Mouse (Mus musculus) erythroid progenitor cell, adult 5-6 weeks (primary cell): ENCODE results near the gene Dlat. TPM values are rescaled to one million over a fixed set of nuclear protein-coding genes. Genes with fewer than 3 reads are reported as not detected.
"Not testable (repeated sequence)": the region's sequence is repeated elsewhere in the genome, so short reads cannot be mapped to it uniquely, and the experiment has no call there.

Experiments
- ATAC-seq: replicated peaks from 2 replicates; pipeline ENCODE4 v1.8.0; 2016; ENCODE audit warnings: moderate number of reproducible peaks, mild to moderate bottlenecking, moderate TSS enrichment, inconsistent platforms; ENCODE audit not compliant: poor library complexity, low FRiP score, severe bottlenecking
- total RNA-seq, 2 experiments: library from RNA; stranded (forward) in 1 of 2; stranded (reverse) in 1 of 2; fragments of 150-400 nt in 1 of 2; fragments of 186-747, 209-891 nt in 1 of 2; gene quantifications; 2 replicates each; pipeline versions ENCODE4 v1.2.3 to v1.2.4; 2015 to 2017; ENCODE audit warnings: low replicate concordance in 2 of 2

Dlat gene
- total RNA-seq, 2 experiments from 2014 or later: 6.9 to 8.0 TPM

DNA sequence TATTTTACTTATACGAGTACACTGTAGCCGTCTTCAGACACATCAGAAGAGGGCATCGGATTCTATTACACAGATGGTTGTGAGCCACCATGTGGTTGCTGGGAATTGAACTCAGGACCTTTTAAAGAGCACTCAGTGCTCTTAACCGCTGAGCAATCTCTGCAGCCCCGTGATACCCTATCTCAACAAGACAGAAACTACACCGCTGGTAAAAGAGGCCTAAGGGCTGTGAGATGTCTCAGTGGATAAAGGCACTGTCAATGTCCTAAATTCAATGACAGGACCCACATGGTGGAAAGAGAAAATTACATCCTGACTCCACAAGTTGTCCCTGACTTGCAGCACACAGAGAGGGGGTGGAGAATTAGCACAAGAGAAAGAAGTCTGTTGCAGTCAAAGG, 6.9 kb upstream of the Dlat start:
- ATAC-seq: no peak

- ATAC-seq: no peak
Observed at GRCm38 (mm10) chr9:50664826-50665225, 5.2 kb upstream of the Dlat start.

DNA sequence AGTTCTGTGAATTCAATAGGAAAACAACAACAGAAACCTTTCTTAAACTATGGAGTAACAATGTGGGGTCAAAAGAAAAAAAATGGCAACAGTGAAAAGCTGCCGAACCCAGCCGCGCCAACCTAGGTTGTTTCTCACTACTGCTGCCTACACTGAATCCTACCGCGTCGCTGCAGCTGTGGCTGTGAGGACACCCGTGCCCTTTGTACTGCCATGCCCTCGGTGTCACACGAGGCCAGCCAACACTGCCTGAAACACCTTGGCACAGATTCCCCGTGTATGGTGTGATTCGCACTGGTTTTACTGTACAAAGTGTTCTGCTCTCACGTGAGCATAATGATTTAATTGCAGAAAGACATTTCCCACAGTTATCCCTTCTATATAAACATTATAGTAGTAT, 851 bp upstream of the Dlat start:
- ATAC-seq: no peak

- peak; percentile 32 for ATAC-seq
Observed at GRCm38 (mm10) chr9:50658941-50659388, 615 bp downstream of the Dlat start.

GRCm38 (mm10) chr9:50658391-50658790, 1.2 kb downstream of the Dlat start:
- ATAC-seq: no peak

- ATAC-seq: peak; percentile 91
Observed at GRCm38 (mm10) chr9:50650503-50650902, 9.1 kb downstream of the Dlat start.

DNA sequence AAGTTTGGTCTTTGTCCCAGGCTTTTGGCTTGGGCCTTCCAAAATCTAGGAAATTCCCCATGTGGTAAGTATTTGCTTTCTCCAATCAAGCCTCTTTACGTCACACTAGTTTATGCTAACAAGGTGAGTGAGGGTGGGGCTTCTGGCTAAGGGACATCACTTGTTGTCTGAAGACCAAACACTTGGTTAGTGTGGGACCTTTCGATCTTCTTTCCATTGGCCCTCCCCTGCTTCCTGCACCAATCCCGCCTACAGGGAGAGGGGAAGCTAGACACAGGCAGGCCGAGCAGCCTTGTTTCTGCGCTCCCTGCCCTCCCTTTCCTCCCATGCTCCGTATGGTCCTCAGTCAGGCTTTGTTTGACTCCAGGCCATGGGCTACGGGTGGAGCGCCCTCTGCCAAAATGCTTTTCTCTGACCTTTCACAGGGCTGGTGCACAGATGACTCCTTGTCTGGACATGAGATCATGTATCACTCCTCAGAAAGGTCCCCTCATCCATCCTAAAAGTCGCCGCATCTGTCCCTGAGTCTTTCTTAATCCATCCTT, 12.7 kb downstream of the Dlat start:
- no peak for ATAC-seq

- no peak for ATAC-seq
Observed at GRCm38 (mm10) chr9:50634270-50634669, 25.3 kb downstream of the Dlat start.

DNA sequence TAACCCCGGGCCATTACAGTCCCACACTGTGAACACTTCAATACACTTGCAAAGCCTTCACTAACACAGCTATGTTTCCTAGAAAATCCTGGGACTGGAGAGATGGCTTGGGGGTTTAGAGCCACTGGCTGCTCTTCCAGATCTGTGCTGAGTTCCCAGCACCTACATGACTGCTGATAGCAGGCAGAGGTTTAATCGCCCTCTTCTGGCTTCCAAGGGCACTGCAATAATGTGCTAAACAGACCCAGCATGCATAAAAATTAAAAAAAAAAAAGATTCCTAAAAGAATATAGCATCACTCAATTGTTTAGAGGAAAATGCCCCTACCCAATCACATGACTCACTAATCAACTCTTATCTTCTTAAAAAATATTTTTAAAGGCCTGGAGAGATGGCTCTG, 26.5 kb downstream of the Dlat start:
- ATAC-seq: peak; percentile 67; the same call in 1 of the 2 replicates

DNA sequence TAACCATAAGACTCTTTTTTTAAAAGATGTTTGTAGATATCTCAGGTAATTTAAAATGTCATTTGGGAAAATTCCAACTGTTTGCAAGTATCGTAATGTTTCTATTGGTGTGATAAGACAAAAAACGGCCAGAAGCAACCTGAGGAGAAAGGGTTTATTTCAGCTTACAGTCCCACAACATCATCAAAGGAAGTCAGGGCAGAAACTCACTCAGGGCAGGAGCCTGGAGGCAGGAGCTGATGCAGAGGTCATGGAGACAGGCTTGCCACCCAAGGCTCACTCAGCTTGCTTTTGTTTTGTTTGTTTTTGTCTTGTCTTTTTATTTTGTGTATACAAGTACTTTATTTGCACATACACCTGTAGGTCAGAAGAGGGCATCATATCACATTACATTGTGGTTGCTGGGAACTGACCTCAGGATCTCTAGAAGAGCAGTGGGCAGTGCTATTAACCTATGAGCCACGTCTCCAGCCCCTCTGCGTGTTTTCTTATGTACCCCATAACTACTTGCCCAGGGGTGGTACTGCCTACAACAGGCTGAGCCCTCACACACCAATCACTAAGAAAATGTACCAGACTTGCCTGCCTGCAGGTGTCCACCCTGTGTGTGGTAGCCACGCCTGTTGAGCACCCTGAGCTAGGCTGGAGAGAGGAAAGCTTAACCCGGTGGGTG, 27.4 kb downstream of the Dlat start:
- no peak for ATAC-seq

GRCm38 (mm10) chr9:50630903-50631302, 28.7 kb downstream of the Dlat start:
- not testable (repeated sequence) for ATAC-seq

DNA sequence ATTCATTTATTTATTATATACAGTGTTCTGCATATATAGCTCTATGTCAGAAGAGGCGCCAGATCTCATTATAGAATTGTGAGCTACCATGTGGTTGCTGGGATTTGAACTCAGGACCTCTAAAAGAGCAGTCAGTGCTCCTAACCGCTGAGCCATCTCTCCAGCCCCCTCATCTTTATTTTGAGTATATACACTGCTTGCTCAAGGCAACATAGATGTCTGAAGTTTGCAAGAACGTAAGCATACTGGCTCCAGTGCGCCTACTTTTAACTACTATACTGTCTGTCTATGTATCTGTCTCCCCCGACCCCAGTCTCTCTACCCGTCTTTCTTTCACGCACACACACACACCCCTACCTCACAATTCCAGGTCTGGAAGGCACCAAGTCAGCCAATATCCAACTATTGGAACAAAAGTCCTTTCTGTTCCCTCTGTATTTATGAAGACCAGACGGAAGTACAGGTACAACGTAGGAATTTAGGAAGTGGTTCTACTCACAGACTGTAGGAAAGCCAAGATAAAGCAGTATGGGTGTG, 41.7 kb downstream of the Dlat start:
- ATAC-seq: no peak

GRCm38 (mm10) chr9:50616766-50617603, 42.6 kb downstream of the Dlat start, which contains the start of the genes Pih1d2 and Nkapd1:
Gene Pih1d2, plus strand, starts transcription at chr9:50617321.
Gene Nkapd1, minus strand, starts transcription at chr9:50617464.
- ATAC-seq: peak; percentile 93

DNA sequence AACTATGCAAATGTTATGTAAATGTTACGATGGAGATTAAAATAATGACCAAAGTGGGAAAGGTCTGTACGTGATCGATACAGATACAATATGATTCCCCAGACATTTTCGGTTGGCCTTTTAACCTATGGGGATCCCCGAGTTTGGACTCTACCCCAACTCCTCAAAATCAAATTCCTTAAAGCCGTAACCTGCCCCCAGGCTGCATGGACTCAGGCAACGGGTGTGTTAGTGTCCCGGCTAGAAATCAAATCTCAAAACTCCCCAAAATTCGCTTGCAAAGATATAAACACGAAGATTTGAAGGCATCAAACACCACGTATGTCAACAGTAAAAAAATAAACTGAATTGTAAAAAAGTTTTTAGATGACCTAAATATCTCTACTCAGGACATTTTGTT, 43.4 kb downstream of the Dlat start:
- no peak for ATAC-seq

- ATAC-seq: no peak
Observed at GRCm38 (mm10) chr9:50612115-50612514, 47.5 kb downstream of the Dlat start.

DNA sequence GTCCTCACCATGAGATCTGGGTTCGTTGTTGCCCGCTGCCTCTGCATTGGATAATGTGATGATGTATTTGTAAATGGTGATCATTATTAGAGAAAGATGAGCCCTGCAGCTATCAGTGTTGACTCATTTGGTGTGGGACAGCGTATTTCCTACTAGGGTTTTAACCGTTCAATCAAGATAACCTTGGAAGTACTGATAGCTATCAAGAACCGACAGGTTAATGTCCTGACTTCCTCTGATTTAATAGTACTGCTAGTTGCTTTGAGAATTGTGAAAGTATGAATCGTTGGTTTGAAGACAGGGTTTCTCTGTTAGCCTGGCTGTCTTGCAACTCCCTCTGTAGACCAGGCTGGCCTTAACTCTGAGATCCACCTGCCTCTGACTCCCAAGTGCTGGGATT, 55.2 kb downstream of the Dlat start:
- ATAC-seq: no peak

- ATAC-seq: no peak
Observed at GRCm38 (mm10) chr9:50603998-50604324, 55.6 kb downstream of the Dlat start.

DNA sequence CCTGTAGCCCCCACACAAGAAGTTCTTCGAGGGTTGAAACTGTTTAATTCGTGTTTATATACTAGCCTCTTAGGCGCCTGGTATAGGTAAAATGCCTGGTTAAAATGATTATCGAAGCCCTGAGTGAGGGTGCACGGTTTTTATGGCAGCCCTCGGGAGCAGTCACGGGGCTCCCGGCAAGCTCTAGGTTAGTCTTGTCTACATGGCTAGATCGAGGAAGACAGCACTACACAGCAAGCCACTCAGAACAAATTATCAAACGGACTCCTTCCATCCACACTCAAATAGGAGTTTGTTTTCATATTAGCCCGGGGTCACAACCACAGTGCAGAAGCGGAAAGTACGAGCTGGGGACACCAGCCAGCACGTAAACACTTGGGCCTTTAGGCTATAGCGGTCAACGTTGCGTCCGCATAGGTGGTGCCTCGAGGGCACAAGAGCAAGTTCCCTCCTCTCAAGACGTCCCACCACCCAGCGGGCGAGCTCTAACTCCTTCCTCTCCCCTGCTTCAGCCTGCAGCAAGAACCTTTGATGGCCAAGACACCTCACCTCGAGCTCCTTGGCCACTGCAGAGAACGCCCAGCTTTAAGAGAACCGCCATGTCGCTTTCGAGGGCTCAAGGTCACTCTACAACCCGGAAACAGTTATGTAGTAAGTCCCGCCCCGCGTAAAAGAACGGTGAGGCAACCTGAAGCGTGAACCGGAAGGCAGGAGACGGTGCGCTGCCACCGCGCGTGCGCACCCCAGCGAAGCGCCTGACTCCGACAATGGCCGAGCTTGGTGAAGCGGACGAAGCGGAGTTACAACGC, 56.2 kb downstream of the Dlat start, which contains the start of the genes Sdhd and Timm8b:
Gene Sdhd (minus strand): TSS at position 624 of the 809 bp plus-strand sequence.
Gene Timm8b (plus strand): TSS at position 722 of the 809 bp plus-strand sequence.
- ATAC-seq: peak; percentile 96

- ATAC-seq: no peak
Observed at GRCm38 (mm10) chr9:50602055-50602845, 57.3 kb downstream of the Dlat start.
